Mouse (Mus musculus): Measurements from ENCODE around the gene Pip5kl1. TPM values are rescaled to one million over a fixed set of nuclear protein-coding genes. Genes with fewer than 3 reads are reported as not detected.

The Pip5kl1 gene
- polyA plus RNA-seq, 1 experiment from 2014 or later: 0.42 TPM

DNA sequence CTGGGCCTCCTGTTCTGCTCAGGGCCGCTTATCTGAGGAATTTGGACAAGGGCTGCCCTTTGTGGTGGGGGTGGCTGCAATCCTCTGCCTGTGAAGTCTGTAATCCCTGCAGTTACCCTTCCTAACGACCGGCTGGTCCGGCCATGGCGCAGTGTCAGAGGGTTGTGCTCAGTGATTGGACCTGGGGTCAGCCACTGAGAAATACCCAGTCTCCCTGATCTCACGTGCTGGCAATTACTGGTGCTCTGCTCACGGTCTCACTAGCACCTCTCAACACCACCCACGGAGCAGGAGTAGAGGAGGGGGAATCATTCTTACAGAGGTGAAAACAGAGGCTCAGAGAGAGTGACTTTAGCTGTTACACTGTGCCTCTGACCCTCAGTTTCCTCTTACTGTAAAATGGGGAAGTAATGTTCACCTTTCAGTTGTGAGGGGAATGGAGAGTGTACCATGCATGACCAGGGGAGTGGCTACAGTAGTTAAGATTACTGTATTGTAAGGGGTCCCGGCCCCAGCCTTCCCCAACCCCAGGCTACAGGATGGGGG, 37.2 kb upstream of the Pip5kl1 start:
- H3K27me3 ChIP-seq (ENCODE audit: insufficient read depth, low read length): no peaks in the 10 kb centered on the region
- DNase-seq (ENCODE audit: low spot score) (peak; percentile 19), ATAC-seq (replicated peaks; ENCODE audit: low FRiP score, low read depth) (no peak)
- H3K4me1 ChIP-seq (replicated peaks; ENCODE audit: insufficient read depth, low read length): peaks cover 26% of the 10 kb centered on the region
- 0 out of 2 replicates have a peak, but pooled peaks cover 2% of the 10 kb centered on the region for H3K36me3 ChIP-seq (ENCODE audit: insufficient read depth, low read length)
- H3K4me3 ChIP-seq (replicated peaks; ENCODE audit: low read depth, low read length): peak overlapping the region; percentile 80
- H3K4me2 ChIP-seq (ENCODE audit: low read length): peak overlapping the region; percentile 86
- WGBS: 13% methylated on average over 9 of the region's 9 CpGs
- no peaks in the 10 kb centered on the region for H3K9me3 ChIP-seq (replicated peaks; ENCODE audit: low read length)
- peak overlapping the region; percentile 94; the same call in 1 of the 2 replicates for H3K9ac ChIP-seq (ENCODE audit: low read depth, low read length)
- no peak for TF ChIP-seq CTCF (IDR thresholded peaks at IDR 0.05; ENCODE audit: low read depth)
- peak overlapping the region; percentile 98 for H3K27ac ChIP-seq

DNA sequence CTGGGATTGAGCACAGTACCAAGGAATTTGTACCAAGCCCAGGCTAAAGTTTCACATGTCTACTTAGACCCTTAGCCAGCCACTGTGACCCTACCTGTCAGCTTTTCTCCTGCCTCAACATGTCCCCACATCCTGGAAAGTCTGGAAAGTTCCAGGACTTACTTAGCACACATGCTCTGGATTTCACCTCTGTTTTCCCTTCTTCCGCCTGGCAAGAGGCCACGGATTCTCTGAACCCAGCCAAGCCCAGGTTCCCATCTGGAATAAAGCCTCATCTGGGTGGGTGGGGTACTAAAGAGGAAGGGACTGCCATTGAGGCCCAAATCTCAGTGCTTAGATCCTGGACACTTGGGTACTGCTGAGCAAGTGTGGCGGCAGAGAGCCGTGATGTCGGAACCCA, 36.7 kb upstream of the Pip5kl1 start:
- Histone ChIP-seq H3K27me3 (ENCODE audit: insufficient read depth, low read length) (no peaks in the 10 kb centered on the region), H3K9me3 (replicated peaks; ENCODE audit: low read length) (no peaks in the 10 kb centered on the region), H3K4me3 (replicated peaks; ENCODE audit: low read depth, low read length) (no peak overlapping the region), H3K4me1 (replicated peaks; ENCODE audit: insufficient read depth, low read length) (peaks cover 27% of the 10 kb centered on the region), H3K9ac (ENCODE audit: low read depth, low read length) (no peak overlapping the region), H3K4me2 (ENCODE audit: low read length) (peak overlapping the region; percentile 86), H3K27ac (peak overlapping the region; percentile 98; the same call in 1 of the 2 replicates), H3K36me3 (ENCODE audit: insufficient read depth, low read length) (0 out of 2 replicates have a peak, but pooled peaks cover 2% of the 10 kb centered on the region)
- WGBS: 67% methylated on average over 5 of the region's 5 CpGs
- ATAC-seq (replicated peaks; ENCODE audit: low FRiP score, low read depth) (no peak), DNase-seq (ENCODE audit: low spot score) (no peak)
- TF ChIP-seq CTCF (IDR thresholded peaks at IDR 0.05; ENCODE audit: low read depth): no peak

DNA sequence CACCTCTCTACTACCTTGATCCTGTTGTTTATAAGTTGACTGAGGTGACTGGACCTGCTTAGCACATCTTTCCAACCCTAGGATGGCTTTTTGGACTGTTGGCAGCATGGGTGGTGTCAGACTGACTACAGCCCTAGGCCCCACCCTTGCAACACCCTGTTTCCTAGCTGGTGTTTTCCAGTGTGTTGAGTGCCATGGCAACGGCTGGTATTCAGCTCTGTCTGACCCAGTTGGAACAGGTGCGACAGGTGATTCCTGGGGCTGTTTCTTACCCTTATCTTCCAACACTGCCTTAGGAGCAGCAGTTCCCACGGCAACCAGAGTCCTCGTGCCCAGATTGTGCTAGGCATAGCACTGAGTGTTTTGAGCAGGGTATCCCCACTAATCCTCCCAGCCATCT, 36.1 kb upstream of the Pip5kl1 start:
- Histone ChIP-seq H3K9me3 (replicated peaks; ENCODE audit: low read length) (no peaks in the 10 kb centered on the region), H3K4me3 (replicated peaks; ENCODE audit: low read depth, low read length) (no peak overlapping the region), H3K36me3 (ENCODE audit: insufficient read depth, low read length) (0 out of 2 replicates have a peak, but pooled peaks cover 2% of the 10 kb centered on the region), H3K4me2 (ENCODE audit: low read length) (peak overlapping the region; percentile 86), H3K27ac (no peak overlapping the region), H3K4me1 (replicated peaks; ENCODE audit: insufficient read depth, low read length) (peaks cover 31% of the 10 kb centered on the region), H3K27me3 (ENCODE audit: insufficient read depth, low read length) (no peaks in the 10 kb centered on the region), H3K9ac (ENCODE audit: low read depth, low read length) (no peak overlapping the region)
- DNase-seq (ENCODE audit: low spot score): no peak
- 71% methylated on average over 4 of the region's 4 CpGs for whole genome bisulfite sequencing
- no peak for TF ChIP-seq CTCF (IDR thresholded peaks at IDR 0.05; ENCODE audit: low read depth)
- ATAC-seq (replicated peaks; ENCODE audit: low FRiP score, low read depth): no peak

DNA sequence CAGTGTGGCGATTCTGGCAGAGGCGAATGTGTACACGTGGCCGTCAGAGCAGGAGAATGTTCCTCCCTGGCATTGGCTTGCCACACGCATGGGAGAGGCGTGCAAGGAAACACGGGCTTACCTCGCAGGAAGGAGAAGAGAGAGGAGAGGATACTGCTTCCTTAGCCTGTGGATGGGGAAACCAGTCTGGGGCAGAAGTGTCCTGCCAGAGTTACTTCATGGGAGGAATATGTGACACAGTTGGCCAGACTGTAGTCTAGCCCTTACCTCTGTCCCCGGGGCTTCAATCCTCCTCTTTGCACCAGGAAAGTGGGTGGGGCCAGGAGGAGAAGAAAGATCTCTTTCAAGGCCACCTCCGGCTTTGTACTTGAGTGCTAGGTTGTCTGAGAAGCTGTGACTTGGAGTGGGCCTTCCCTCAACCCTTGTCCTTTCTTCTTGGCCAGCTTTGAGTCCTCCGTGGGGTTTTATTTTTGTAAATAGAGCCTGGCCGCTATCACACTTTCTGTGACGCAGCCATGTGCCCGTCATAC, 35.1 kb upstream of the Pip5kl1 start:
- H3K27me3 ChIP-seq (ENCODE audit: insufficient read depth, low read length): no peaks in the 10 kb centered on the region
- H3K36me3 ChIP-seq (ENCODE audit: insufficient read depth, low read length): 0 out of 2 replicates have a peak, but pooled peaks cover 2% of the 10 kb centered on the region
- no peak for TF ChIP-seq CTCF (IDR thresholded peaks at IDR 0.05; ENCODE audit: low read depth)
- H3K27ac ChIP-seq: no peak overlapping the region
- H3K9ac ChIP-seq (ENCODE audit: low read depth, low read length): no peak overlapping the region
- 0 out of 2 replicates have a peak overlapping the region, but pooled peaks have one; percentile 5 for H3K4me2 ChIP-seq (ENCODE audit: low read length)
- WGBS: 57% methylated on average over 14 of the region's 14 CpGs
- H3K4me1 ChIP-seq (replicated peaks; ENCODE audit: insufficient read depth, low read length): peaks cover 31% of the 10 kb centered on the region
- ATAC-seq (replicated peaks; ENCODE audit: low FRiP score, low read depth) (no peak), DNase-seq (ENCODE audit: low spot score) (no peak)
- H3K9me3 ChIP-seq (replicated peaks; ENCODE audit: low read length): no peaks in the 10 kb centered on the region
- H3K4me3 ChIP-seq (replicated peaks; ENCODE audit: low read depth, low read length): no peak overlapping the region

DNA sequence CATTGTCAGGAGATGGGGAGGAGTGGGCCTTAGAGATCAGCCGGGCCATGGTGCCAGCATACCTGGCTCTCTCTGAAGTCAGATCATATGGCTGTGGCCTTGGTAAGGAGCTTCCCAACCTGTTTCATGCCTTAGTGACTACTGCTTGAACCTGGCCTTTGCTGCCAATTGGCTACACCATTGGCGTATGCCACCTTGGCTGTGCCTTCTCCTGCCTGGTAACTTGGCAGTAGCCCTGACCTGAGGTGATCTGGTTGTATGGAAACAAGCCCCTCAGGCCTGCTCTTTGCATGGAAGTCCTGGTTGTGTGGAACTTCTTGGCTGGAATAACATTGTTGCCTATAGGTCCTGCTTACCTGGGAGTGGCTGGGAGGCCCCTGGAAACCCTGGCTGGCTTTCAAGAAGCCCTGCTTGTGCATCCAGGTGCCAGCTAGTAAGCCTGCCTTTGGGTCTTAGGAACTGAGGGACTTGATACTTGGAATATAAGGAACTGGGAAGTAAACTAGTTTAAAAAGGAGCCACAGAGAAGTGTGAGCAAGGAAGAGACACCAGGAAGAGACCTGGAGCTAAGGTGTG, 33.2 kb upstream of the Pip5kl1 start:
- Histone ChIP-seq H3K36me3 (ENCODE audit: insufficient read depth, low read length) (0 out of 2 replicates have a peak, but pooled peaks cover 2% of the 10 kb centered on the region), H3K4me1 (replicated peaks; ENCODE audit: insufficient read depth, low read length) (peaks cover 31% of the 10 kb centered on the region), H3K27ac (no peak overlapping the region), H3K9me3 (replicated peaks; ENCODE audit: low read length) (no peaks in the 10 kb centered on the region), H3K9ac (ENCODE audit: low read depth, low read length) (no peak overlapping the region), H3K4me2 (ENCODE audit: low read length) (no peak overlapping the region), H3K27me3 (ENCODE audit: insufficient read depth, low read length) (no peaks in the 10 kb centered on the region), H3K4me3 (replicated peaks; ENCODE audit: low read depth, low read length) (no peak overlapping the region)
- TF ChIP-seq CTCF (IDR thresholded peaks at IDR 0.05; ENCODE audit: low read depth): no peak
- 85% methylated on average over 2 of the region's 2 CpGs for WGBS
- ATAC-seq (replicated peaks; ENCODE audit: low FRiP score, low read depth) (no peak), DNase-seq (ENCODE audit: low spot score) (no peak)

DNA sequence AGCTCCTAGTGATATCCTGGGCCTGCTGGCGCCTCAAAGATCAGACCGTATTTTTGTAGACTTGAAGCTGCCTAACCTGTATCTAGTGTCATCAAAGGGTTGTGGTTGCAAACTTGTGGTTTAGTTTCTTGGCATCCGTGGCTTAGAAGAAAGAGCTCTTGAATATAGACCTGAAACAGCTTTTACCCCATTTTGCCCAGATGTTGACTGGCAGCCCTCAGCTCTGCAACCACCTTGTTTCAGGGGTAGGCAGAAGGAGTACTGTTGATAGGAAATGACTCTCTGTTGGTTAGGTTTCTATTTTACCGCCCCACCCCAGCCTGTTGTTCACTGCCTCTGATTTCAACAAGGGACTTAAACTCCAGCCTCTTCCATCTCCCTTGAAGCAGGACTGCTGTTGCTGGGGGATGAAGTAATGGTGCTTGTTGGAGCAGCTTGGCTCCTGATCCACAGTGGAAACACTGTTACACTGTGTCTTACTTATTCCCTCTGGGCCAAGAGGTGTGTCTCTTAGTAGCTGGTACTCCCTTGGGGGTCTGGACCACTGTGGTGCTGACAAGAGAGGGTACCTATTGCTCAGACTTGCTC, 32.5 kb upstream of the Pip5kl1 start:
- ATAC-seq (replicated peaks; ENCODE audit: low FRiP score, low read depth) (no peak), DNase-seq (ENCODE audit: low spot score) (no peak)
- Histone ChIP-seq H3K9ac (ENCODE audit: low read depth, low read length) (no peak overlapping the region), H3K9me3 (replicated peaks; ENCODE audit: low read length) (no peaks in the 10 kb centered on the region), H3K36me3 (ENCODE audit: insufficient read depth, low read length) (0 out of 2 replicates have a peak, but pooled peaks cover 2% of the 10 kb centered on the region), H3K4me1 (replicated peaks; ENCODE audit: insufficient read depth, low read length) (peaks cover 26% of the 10 kb centered on the region), H3K4me2 (ENCODE audit: low read length) (no peak overlapping the region), H3K4me3 (replicated peaks; ENCODE audit: low read depth, low read length) (no peak overlapping the region), H3K27me3 (ENCODE audit: insufficient read depth, low read length) (no peaks in the 10 kb centered on the region), H3K27ac (no peak overlapping the region)
- TF ChIP-seq CTCF (IDR thresholded peaks at IDR 0.05; ENCODE audit: low read depth): no peak
- 83% methylated on average over 4 of the region's 4 CpGs for WGBS

All from kidney, postnatal 0 days (tissue).